In genomic region chr2:31813641-31814040, GRCm38 (mm10) we compare ENCODE assay signal across 12 mouse cellular contexts.
A peak's percentile ranks its signal among the peaks of the same experiment; 100 is the strongest.
DNase-seq lines count a peak whose midpoint lies in the region.
"Had no signal": no experiment of that assay in that cellular context is flagged by ENCODE, and none has a peak within 500 bp of the region (broad histone marks: within the 10 kb centered on the region; RNA-seq: fewer than 3 reads in every experiment).

No protein-coding gene starts in this region.

- peak; percentile 46 to 54 for DNase-seq in cerebellum, postnatal 10 days
- no peak for DNase-seq in cerebellum, adult 18-20 months
- DNase-seq: adrenal gland, adult 2 months; adrenal gland, adult 8-10 months; adrenal gland, postnatal 10 days; adrenal gland, postnatal 14 days; adrenal gland, postnatal 25 days; adrenal gland, postnatal 36 days; B cell, adult 2 months; cerebellum, adult 11 months; cerebellum, adult 11-12 months; cerebellum, adult 8-10 months had no signal

Comparison
In these comparisons a context has a peak if more than half of its experiments do, and no peak if none do; other contexts are left out.
1. DNase-seq: peak in cerebellum, postnatal 10 days (2 of 2); none in cerebellum, adult 18-20 months (0 of 2).